Mouse (Mus musculus) hindbrain, embryonic 11.5 days (tissue): ENCODE results near the gene Eef1g. TPM values are rescaled to one million over a fixed set of nuclear protein-coding genes. Genes with fewer than 3 reads are reported as not detected.

Experiments
- polyA plus RNA-seq: library from polyadenylated mRNA; unstranded; fragments of >200 nt; fragmentation: Nextera tagmentation; extraction: Ambion mirVana; gene quantifications from 2 replicates; pipeline ENCODE4 v1.2.1, GENCODE M21; 2014

Gene Eef1g
- polyA plus RNA-seq, 1 experiment from 2014 or later: 475 TPM

Other genes starting within 250 kb of the Eef1g start
- 123 and 136 TPM in 2 replicates for gene Slc3a2, start 243.7 kb upstream of the Eef1g start, polyA plus RNA-seq
- gene Wdr74, start 231.2 kb upstream of the Eef1g start, polyA plus RNA-seq: 83.6 and 87.1 TPM in 2 replicates
- 1.6 and 2.6 TPM in 2 replicates for gene 1700092M07Rik, start 226.3 kb upstream of the Eef1g start, polyA plus RNA-seq
- 100 and 111 TPM in 2 replicates for gene Stx5a, start 225.6 kb upstream of the Eef1g start, polyA plus RNA-seq
- gene Nxf1, start 210.0 kb upstream of the Eef1g start, polyA plus RNA-seq: 213 and 224 TPM in 2 replicates
- gene Tmem223, start 196.0 kb upstream of the Eef1g start, polyA plus RNA-seq: 192 and 194 TPM in 2 replicates
- 46.4 and 50.8 TPM in 2 replicates for gene Tmem179b, start 192.6 kb upstream of the Eef1g start, polyA plus RNA-seq
- gene Taf6l, start 180.6 kb upstream of the Eef1g start, polyA plus RNA-seq: 15.4 and 17.1 TPM in 2 replicates
- gene Polr2g, start 168.5 kb upstream of the Eef1g start, polyA plus RNA-seq: 184 and 194 TPM in 2 replicates
- 5.7 and 7.5 TPM in 2 replicates for gene Zbtb3, start 164.5 kb upstream of the Eef1g start, polyA plus RNA-seq
- 47.0 and 53.1 TPM in 2 replicates for gene Ttc9c, start 147.7 kb upstream of the Eef1g start, polyA plus RNA-seq
- 7.0 and 10.1 TPM in 2 replicates for gene Hnrnpul2, start 147.0 kb upstream of the Eef1g start, polyA plus RNA-seq
- not detected in 2 replicates for gene AC129217.1, start 137.3 kb upstream of the Eef1g start, polyA plus RNA-seq
- 55.6 and 59.6 TPM in 2 replicates for gene Bscl2, start 129.6 kb upstream of the Eef1g start, polyA plus RNA-seq
- 158 TPM in 2 replicates for gene Gng3, start 127.8 kb upstream of the Eef1g start, polyA plus RNA-seq
- gene Lrrn4cl, start 116.3 kb upstream of the Eef1g start, polyA plus RNA-seq: 0.32 and 0.37 TPM in 2 replicates
- gene Ubxn1, start 95.5 kb upstream of the Eef1g start, polyA plus RNA-seq: 164 and 180 TPM in 2 replicates
- 56.1 and 57.2 TPM in 2 replicates for gene Uqcc3, start 86.1 kb upstream of the Eef1g start, polyA plus RNA-seq
- 89.6 and 103 TPM in 2 replicates for gene Lbhd1, start 83.3 kb upstream of the Eef1g start, polyA plus RNA-seq
- not detected in 2 replicates for gene Gm49403, start 83.1 kb upstream of the Eef1g start, polyA plus RNA-seq
- 107 and 112 TPM in 2 replicates for gene 1810009A15Rik, start 78.2 kb upstream of the Eef1g start, polyA plus RNA-seq
- gene Gm49416, start 78.1 kb upstream of the Eef1g start, polyA plus RNA-seq: not detected in 2 replicates
- gene Ints5, start 74.0 kb upstream of the Eef1g start, polyA plus RNA-seq: 26.1 and 32.1 TPM in 2 replicates
- gene Ganab, start 69.0 kb upstream of the Eef1g start, polyA plus RNA-seq: 89.8 and 102 TPM in 2 replicates
- 43.5 and 45.8 TPM in 2 replicates for gene B3gat3, start 46.7 kb upstream of the Eef1g start, polyA plus RNA-seq
- 1.0 and 1.1 TPM in 2 replicates for gene Rom1, start 37.7 kb upstream of the Eef1g start, polyA plus RNA-seq
- gene Eml3, start 37.5 kb upstream of the Eef1g start, polyA plus RNA-seq: 6.5 and 7.8 TPM in 2 replicates
- gene Mta2, start 25.2 kb upstream of the Eef1g start, polyA plus RNA-seq: 45.6 and 52.3 TPM in 2 replicates
- gene Tut1, start 13.2 kb upstream of the Eef1g start, polyA plus RNA-seq: 23.7 and 27.8 TPM in 2 replicates
- gene Ahnak, start 22.2 kb downstream of the Eef1g start, polyA plus RNA-seq: 6.0 and 14.1 TPM in 2 replicates
- not detected in 2 replicates for gene Scgb1a1, start 120.9 kb downstream of the Eef1g start, polyA plus RNA-seq
- 14.9 and 15.6 TPM in 2 replicates for gene Asrgl1, start 168.6 kb downstream of the Eef1g start, polyA plus RNA-seq